Mouse (Mus musculus) stomach, embryonic 14.5 days (tissue): Measurements from ENCODE around the gene Casz1. TPM values are rescaled to one million over a fixed set of nuclear protein-coding genes. Genes with fewer than 3 reads are reported as not detected.

ENCODE experiments used
- ATAC-seq: fragments of 200-750 bp; cut with Nextera tagmentation; 2 replicates; pipeline ENCODE4 v1.8.0; 2017; ENCODE audit warnings: low read depth, moderate TSS enrichment; ENCODE audit not compliant: insufficient number of reproducible peaks, insufficient read depth, low FRiP score
- H3K27ac ChIP-seq: fragments of 300-500 bp; sonication (generic); 2 replicates; pipeline ENCODE4 v1.5.1; 2014; ENCODE audit warnings: mild to moderate bottlenecking, low read length, moderate library complexity, mixed read lengths
- H3K27me3 ChIP-seq: fragments of 300-500 bp; sonication (generic); 2 replicates; pipeline ENCODE4 v1.6.1; 2014; ENCODE audit warnings: low read length, control low read depth, mixed read lengths; ENCODE audit not compliant: control insufficient read depth, insufficient read depth
- H3K36me3 ChIP-seq: fragments of 300-500 bp; sonication (generic); 2 replicates; pipeline ENCODE4 v1.6.1; 2014; ENCODE audit warnings: mild to moderate bottlenecking, control low read depth, low read length, moderate library complexity, mixed read lengths; ENCODE audit not compliant: control insufficient read depth, insufficient read depth
- H3K4me1 ChIP-seq: fragments of 300-500 bp; sonication (generic); 2 replicates; pipeline ENCODE4 v1.6.1; 2014; ENCODE audit warnings: low read length, control low read depth, mixed read lengths; ENCODE audit not compliant: control insufficient read depth, insufficient read depth
- H3K4me2 ChIP-seq: fragments of 300-500 bp; sonication (generic); replicated peaks from 2 replicates; pipeline ENCODE4 v1.6.1; 2014; ENCODE audit warnings: low read depth, low read length, control low read depth
- H3K4me3 ChIP-seq: fragments of 300-500 bp; sonication (generic); 2 replicates; pipeline ENCODE4 v1.5.1; 2014; ENCODE audit warnings: low read depth, low read length, control low read depth
- H3K9ac ChIP-seq: fragments of 300-500 bp; sonication (generic); replicated peaks from 2 replicates; pipeline ENCODE4 v1.6.1; 2014; ENCODE audit warnings: low read depth, mild to moderate bottlenecking, control low read depth, low read length, moderate library complexity, mixed read lengths
- H3K9me3 ChIP-seq: fragments of 300-500 bp; sonication (generic); 2 replicates; pipeline ENCODE4 v1.6.1; 2016; ENCODE audit warnings: low read depth, low read length, control low read depth; ENCODE audit not compliant: control insufficient read depth
- WGBS: fragments of 180-500 bp; shearing (Covaris S2); extraction: QIAGEN DNeasy Blood & Tissue Kit; methylation state at CpG from one replicate; pipeline ENCODE4 v1.1.7; 2014; 5-methylcytosine and 5-hydroxymethylcytosine counted together
- polyA plus RNA-seq: library from polyadenylated mRNA; unstranded; fragments of >200 nt; fragmentation: Nextera tagmentation; extraction: Ambion mirVana; gene quantifications from 2 replicates; pipeline ENCODE4 v1.2.1, GENCODE M21; 2014

Gene Casz1
- polyA plus RNA-seq, 1 experiment from 2014 or later: 10.3 TPM

DNA sequence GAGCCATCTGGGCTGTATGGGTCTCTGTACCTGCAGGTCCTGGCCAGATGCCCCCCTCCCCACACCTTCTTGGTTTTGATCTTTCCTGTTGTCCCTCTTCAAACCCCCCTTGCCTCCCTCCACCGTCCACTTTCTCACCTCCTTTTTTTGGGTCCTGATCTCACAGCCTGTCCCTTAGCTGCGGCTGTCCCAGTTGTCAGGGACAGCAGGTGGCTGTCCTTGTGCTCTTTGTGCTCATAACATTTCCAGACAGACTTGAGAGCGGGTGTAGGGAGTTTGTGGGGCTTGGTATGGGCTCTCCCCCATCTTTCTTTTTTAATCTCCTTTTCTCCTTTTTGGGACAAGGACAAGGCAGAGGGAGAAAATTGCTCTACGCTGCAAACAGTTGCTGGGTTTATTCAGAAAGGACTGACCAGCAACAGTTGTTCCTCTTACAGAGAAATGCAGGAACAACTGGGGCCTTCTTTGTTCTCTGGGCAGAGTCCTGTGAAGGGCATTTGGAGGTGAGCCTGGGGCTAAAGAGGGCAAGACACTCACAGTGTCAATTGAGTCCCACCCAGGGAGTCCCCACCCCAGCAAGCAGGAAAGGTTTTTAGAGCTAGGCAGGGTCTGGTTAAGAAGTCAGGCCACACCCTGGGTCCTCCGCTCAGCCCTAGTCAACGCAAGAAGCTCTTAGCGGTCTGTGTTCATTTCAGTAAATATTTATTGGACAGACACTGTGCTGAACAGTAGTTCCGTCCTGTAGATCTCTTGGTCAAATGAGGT, 108.8 kb downstream of the Casz1 start:
- Histone ChIP-seq H3K27me3 (no peaks in the 10 kb centered on the region), H3K36me3 (no peaks in the 10 kb centered on the region; the same call in 1 of the 2 replicates), H3K4me3 (no peak overlapping the region), H3K27ac (peak overlapping the region; percentile 15; the same call in 1 of the 2 replicates), H3K9me3 (no peaks in the 10 kb centered on the region), H3K9ac (no peak overlapping the region), H3K4me1 (peaks cover 40% of the 10 kb centered on the region), H3K4me2 (no peak overlapping the region)
- 51% methylated on average over 8 of the region's 8 CpGs for WGBS
- ATAC-seq: no peak

DNA sequence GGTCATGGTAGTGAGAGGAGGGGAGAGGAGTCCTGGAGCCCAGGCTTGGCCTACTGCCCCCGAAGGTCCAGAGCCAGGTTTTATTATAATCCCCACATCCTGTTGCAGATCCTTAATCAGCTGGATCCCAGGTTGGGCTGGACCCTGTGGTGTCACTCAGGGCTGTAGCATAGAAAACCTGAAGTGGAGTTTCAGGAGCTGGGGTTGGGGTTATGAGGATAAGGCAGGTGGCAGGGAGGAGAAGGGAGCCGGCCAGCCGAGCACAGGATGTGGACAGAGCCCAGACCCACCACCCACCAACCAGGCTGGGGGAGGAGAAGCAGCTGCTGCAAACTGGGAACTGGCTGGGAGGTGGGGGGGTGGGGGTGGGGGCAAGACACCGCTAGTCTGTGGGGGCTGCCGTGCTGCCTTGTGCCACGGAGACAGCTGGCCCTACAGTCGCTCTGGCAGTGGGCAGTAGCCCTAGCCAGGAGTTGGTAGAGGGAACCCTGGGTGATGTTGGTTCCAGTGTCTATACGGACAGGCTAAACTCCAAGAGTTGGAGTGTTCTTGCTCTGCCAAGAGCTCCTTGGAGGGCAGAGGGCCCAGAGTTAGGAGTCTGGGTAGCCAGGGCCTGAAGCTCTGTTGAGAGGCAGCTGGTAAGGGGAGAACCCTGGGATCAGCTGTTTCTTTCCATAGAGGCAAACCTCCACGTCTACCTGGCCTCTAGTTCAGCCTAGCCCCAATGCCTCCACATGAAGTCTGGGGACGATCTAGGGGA, 110.8 kb downstream of the Casz1 start:
- no peak overlapping the region for H3K27ac ChIP-seq

DNA sequence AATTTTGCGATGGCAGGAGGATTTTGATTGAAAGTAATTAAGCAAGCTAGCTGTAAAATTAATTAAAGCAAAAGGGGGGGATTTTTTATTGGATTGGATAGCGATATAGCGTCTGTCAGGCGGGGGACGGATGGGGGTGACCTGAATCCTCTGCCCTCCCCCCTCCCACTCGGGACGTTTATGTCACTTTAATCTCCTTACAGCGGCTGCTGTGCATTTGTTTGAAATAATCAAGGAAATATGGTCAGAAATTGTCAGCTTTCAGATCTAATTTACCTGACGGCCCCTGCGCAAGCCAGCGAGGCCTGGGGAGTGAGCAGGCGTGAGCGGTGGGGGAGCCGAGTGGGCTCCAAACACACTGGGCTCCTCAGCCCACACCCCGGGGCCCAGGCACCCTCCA, 111.6 kb downstream of the Casz1 start:
- Histone ChIP-seq H3K27ac (no peak overlapping the region), H3K4me2 (no peak overlapping the region), H3K9ac (no peak overlapping the region), H3K4me3 (no peak overlapping the region), H3K4me1 (peaks cover 45% of the 10 kb centered on the region), H3K9me3 (no peaks in the 10 kb centered on the region), H3K27me3 (0 out of 2 replicates have a peak, but pooled peaks cover 2% of the 10 kb centered on the region), H3K36me3 (no peaks in the 10 kb centered on the region)
- ATAC-seq: no peak
- WGBS: 74% methylated on average over 15 of the region's 15 CpGs

More for the DNA sequence above, 110.8 kb downstream of the Casz1 start:
- H3K4me1 ChIP-seq: peaks cover 46% of the 10 kb centered on the region
- no peak overlapping the region; the same call in 1 of the 2 replicates for H3K4me2 ChIP-seq
- 0 out of 2 replicates have a peak, but pooled peaks cover 2% of the 10 kb centered on the region for H3K27me3 ChIP-seq
- H3K9ac ChIP-seq: no peak overlapping the region
- WGBS: 41% methylated on average over 10 of the region's 10 CpGs
- no peaks in the 10 kb centered on the region for H3K36me3 ChIP-seq
- peak; percentile 77 for ATAC-seq
- no peaks in the 10 kb centered on the region for H3K9me3 ChIP-seq
- no peak overlapping the region for H3K4me3 ChIP-seq

DNA sequence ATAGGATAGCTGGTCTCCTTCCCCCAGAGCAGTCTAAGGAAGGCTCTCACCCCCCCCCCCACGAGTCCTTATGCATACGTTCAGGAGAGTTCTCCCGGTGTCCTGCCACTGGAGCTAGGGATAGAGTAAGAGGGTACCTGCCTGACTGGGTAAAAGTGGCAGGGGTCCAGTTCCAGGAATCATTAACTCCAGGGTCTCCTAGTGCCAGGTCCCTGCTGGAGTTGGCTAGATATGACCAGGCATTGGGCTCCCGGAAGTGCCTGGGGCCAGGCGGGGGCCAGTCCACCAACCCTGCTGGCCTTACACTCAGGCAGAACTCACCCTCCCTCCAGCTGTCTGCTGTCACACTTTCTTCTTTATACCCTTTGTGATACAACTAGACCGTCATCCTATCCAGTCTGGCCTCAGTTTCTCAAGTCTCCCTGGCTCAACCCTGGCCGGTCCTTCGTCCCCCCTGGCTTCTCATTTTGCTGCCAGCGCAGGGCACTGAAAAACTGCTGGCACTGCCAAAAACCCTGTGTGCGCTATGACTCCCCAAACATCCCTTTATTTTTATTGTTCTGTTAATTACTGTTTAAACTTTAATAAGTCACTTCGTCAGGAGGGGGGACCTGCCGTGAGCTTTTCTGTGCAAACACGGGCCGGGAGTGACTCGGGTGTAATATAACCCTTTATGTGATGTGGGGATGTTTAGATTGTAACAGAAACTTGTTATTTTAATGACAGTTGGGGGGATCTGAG, 114.6 kb downstream of the Casz1 start:
- no peak overlapping the region for H3K4me2 ChIP-seq
- 56% methylated on average over 15 of the region's 15 CpGs for WGBS

DNA sequence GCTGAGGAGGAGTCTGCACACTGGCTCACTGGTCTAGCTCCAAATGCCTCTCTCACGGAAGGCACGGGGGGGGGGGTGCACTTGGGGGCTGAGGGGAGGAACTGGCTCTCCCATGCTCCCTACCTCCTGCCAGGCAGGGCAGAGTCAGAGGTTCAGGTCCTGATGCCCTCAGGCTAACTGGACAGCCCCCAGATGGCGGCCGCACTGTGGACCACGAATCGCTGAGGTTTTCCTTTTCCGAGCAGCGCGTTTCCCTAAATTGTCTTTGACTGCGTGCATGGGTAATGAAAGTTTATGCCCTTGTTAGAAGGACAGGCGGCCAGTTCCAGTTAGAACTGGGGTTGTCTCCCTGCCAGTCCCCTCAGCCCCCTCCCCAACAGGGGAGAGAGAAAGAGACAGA, 116.4 kb downstream of the Casz1 start:
- Histone ChIP-seq H3K4me1 (peaks cover 46% of the 10 kb centered on the region), H3K9me3 (no peaks in the 10 kb centered on the region), H3K4me2 (no peak overlapping the region), H3K9ac (no peak overlapping the region), H3K36me3 (no peaks in the 10 kb centered on the region), H3K27me3 (0 out of 2 replicates have a peak, but pooled peaks cover 2% of the 10 kb centered on the region), H3K4me3 (no peak overlapping the region), H3K27ac (no peak overlapping the region)
- no peak for ATAC-seq
- 67% methylated on average over 11 of the region's 11 CpGs for WGBS

More for the DNA sequence above, 114.6 kb downstream of the Casz1 start:
- Histone ChIP-seq H3K27me3 (0 out of 2 replicates have a peak, but pooled peaks cover 2% of the 10 kb centered on the region), H3K9ac (no peak overlapping the region), H3K36me3 (no peaks in the 10 kb centered on the region), H3K27ac (no peak overlapping the region), H3K4me3 (no peak overlapping the region), H3K4me1 (peaks cover 46% of the 10 kb centered on the region), H3K9me3 (no peaks in the 10 kb centered on the region)
- ATAC-seq: no peak

DNA sequence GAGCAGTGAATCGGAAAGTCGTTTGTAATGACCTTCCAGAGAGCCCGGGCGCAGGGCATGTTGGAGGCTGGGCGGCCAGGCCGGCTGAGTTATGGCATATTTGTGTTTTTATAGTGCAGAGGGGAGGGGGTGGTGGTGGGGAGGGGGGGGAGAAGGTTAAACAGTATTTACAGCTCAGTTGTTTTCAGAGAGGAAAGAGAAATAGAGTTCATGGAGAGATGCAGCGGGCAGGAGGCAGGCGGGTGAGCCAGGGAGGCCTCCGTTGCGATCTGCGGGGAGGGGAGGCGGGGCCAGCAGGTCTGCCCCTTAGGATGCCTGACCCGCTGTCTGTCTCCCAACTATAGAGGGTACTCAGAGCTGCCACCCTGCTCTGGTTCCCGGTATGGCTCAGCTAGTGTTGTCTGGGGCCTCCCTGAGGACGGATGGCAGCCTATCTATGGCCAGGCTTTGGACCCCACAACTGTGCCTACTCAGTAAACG, 118.0 kb downstream of the Casz1 start:
- Histone ChIP-seq H3K27me3 (0 out of 2 replicates have a peak, but pooled peaks cover 2% of the 10 kb centered on the region), H3K4me1 (peaks cover 63% of the 10 kb centered on the region), H3K27ac (no peak overlapping the region), H3K4me2 (0 out of 2 replicates have a peak overlapping the region, but pooled peaks have one; percentile 12), H3K4me3 (no peak overlapping the region), H3K36me3 (no peaks in the 10 kb centered on the region), H3K9me3 (no peaks in the 10 kb centered on the region), H3K9ac (no peak overlapping the region)
- ATAC-seq: 0 out of 2 replicates have a peak, but pooled peaks have one; percentile 25
- 18% methylated on average over 16 of the region's 16 CpGs for WGBS

DNA sequence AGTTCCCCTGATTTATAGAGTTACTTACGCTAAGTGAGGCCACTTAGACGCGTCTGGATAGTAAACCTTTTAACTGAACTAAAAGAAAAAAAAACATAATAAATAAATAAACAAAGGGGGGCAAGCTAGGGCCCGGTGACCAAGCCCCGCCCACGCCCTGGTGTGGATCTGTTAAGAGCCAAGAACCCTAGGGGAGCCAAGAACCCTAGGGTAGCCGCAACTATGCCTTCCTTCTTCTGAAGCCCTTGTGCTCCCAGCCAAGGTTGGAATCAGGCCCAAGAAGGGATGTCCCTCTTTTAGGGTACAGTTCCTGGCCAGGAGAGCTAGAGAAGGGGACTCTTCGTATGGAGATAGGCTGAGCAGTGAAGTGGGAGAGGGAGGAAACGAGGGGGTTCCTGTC, 119.2 kb downstream of the Casz1 start:
- Histone ChIP-seq H3K9ac (no peak overlapping the region), H3K27ac (no peak overlapping the region)

DNA sequence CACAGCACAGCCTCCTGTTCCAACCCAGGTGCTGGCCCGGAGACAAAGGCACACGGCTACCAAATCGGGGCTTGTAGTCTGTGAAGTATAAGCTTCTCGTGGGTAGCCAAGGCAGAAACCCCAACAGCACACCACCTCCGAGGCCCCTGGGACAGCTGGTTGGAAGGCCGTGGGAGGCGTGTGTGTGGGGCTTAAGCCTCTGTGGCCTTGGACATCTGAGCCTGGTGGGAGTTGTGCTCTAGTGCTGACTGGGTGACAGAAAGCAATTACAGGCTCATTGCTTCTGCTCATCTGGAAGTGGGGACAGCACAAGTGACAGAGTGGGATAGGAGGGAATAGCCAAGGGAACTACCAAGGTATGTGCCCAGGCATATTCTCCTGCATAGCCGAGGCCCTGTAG, 119.7 kb downstream of the Casz1 start:
- no peak overlapping the region for H3K4me3 ChIP-seq
- H3K27ac ChIP-seq: no peak overlapping the region; the same call in 1 of the 2 replicates
- H3K4me2 ChIP-seq: no peak overlapping the region
- H3K4me1 ChIP-seq: peaks cover 61% of the 10 kb centered on the region
- no peak overlapping the region for H3K9ac ChIP-seq
- H3K36me3 ChIP-seq: no peaks in the 10 kb centered on the region
- H3K9me3 ChIP-seq: no peaks in the 10 kb centered on the region
- H3K27me3 ChIP-seq: 0 out of 2 replicates have a peak, but pooled peaks cover 2% of the 10 kb centered on the region
- ATAC-seq: no peak
- WGBS: 58% methylated on average over 8 of the region's 8 CpGs

More for the DNA sequence above, 119.2 kb downstream of the Casz1 start:
- H3K9me3 ChIP-seq: no peaks in the 10 kb centered on the region
- H3K4me1 ChIP-seq: peaks cover 66% of the 10 kb centered on the region
- no peak overlapping the region for H3K4me3 ChIP-seq
- WGBS: 49% methylated on average over 9 of the region's 9 CpGs
- no peaks in the 10 kb centered on the region for H3K36me3 ChIP-seq
- no peak for ATAC-seq
- H3K27me3 ChIP-seq: 0 out of 2 replicates have a peak, but pooled peaks cover 2% of the 10 kb centered on the region
- H3K4me2 ChIP-seq: no peak overlapping the region
